Mouse (Mus musculus): ENCODE data around the gene H2afy2.

GRCm38 (mm10) chr10:61693563-61693962, 90.4 kb downstream of the H2afy2 start:
- TF ChIP-seq CTCF (IDR thresholded peaks at IDR 0.05; ENCODE audit: borderline replicate concordance, insufficient read depth, low read length), result no peak
- no peak for TF ChIP-seq POLR2A (IDR thresholded peaks at IDR 0.05; ENCODE audit: low read depth, low read length)

Data from embryonic fibroblast, embryonic 13.5 days (primary cell).